Mouse (Mus musculus): ENCODE measurements around the gene Ptgdr2. TPM values are rescaled to one million over a fixed set of nuclear protein-coding genes. Genes with fewer than 3 reads are reported as not detected.

Ptgdr2 gene
- polyA plus RNA-seq, 1 experiment from 2014 or later: 0.22 TPM

DNA sequence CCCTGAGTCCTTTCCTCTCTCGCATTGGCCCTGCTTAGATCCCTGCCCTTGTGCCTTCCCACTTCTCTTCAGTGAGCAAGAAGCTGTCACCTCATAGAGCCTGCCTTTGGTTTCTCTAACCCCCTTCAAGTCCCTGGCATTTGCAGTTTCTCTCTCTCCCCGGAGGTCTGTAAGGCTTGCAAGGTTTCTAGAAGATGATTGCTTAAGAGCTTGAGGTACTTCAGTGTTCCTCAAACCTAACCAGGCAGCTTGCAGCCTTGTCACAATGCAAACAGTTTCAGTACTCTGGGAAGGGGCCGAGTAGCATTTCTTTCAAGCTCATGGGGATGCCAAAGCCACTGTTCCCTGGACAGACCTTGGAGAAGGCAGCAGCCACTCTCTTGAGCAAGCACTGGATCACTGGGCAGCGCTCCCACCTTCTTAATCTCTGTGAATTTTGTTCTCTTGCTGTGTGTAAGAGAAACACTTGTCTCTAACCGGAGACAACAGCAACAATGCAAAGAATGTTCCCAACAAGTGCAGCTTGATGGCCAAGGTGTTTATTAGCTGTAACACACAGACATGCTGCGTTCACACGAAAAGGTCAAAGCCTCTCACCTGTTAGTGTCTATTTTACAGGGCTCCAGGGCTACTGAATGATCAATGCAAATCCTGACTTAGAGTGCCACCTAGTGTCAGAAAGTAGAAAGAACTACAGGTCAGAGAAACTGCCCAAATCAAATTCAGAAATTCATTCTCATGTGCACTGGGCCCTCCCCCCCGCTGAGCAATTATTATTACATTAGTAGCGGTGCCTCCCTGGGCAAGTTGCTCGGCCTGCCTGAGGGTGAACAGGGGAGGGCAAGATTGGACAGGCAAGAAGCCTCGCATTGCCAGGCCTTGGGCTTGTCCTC lies 22.4 kb downstream of the Ptgdr2 start:
- Histone ChIP-seq H3K4me3 (replicated peaks) (no peak overlapping the region), H3K27ac (no peak overlapping the region), H3K27me3 (peaks cover 11% of the 10 kb centered on the region; the same call in 1 of the 2 replicates), H3K36me3 (no peaks in the 10 kb centered on the region), H3K4me2 (replicated peaks) (peak overlapping the region; percentile 27; the same call in 1 of the 2 replicates), H3K9ac (replicated peaks) (0 out of 2 replicates have a peak overlapping the region, but pooled peaks have one; percentile 12), H3K9me3 (no peaks in the 10 kb centered on the region), H3K4me1 (replicated peaks) (peaks cover 5% of the 10 kb centered on the region)
- peak; percentile 87 for ATAC-seq
- WGBS: 35% methylated on average over 11 of the region's 11 CpGs

DNA sequence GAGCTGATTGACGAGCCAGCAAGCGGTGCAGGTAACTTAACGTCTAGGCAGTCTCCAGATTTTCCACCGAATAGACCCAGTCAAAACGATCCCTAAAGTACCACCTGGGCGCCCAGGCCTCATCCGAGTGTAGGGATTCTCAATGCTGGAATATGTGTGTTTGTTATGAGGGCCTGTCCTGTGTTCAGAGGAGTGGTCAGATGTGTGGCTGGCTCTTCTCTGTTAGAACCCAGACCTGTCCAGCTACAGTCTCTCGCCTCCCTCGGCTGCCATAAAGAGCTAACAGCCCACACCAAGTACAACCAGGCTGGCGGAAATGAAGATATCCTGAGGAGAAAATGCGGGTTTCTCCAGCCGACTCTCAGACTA lies 23.0 kb downstream of the Ptgdr2 start:
- H3K9me3 ChIP-seq: no peaks in the 10 kb centered on the region
- no peaks in the 10 kb centered on the region for H3K36me3 ChIP-seq
- H3K4me2 ChIP-seq (replicated peaks): peak overlapping the region; percentile 27; the same call in 1 of the 2 replicates
- WGBS: 43% methylated on average over 12 of the region's 12 CpGs
- no peak overlapping the region for H3K4me3 ChIP-seq (replicated peaks)
- 0 out of 2 replicates have a peak overlapping the region, but pooled peaks have one; percentile 12 for H3K9ac ChIP-seq (replicated peaks)
- no peak overlapping the region for H3K27ac ChIP-seq
- peaks cover 5% of the 10 kb centered on the region for H3K4me1 ChIP-seq (replicated peaks)
- ATAC-seq: peak; percentile 69; the same call in 1 of the 2 replicates
- H3K27me3 ChIP-seq: peaks cover 11% of the 10 kb centered on the region; the same call in 1 of the 2 replicates

DNA sequence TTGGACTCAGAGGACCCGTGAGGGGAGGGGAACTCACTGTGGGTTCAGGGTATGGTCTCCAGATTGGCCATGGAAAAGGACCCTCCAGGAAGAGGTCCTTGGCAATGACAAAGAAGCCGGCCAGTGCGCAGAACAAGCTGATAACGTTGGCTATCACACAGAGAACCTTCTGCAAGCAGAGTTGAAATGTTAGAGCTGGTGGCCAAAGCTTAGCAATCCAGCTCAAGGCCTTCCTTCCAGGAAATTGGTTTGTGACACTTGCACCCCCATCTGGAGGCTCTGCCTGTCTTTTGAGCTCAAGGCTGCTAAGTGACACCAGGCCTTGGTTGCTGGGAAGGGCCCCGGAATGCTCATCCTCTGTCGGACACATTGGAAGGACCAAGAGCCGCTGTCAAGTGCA lies 28.8 kb downstream of the Ptgdr2 start:
- H3K27ac ChIP-seq: no peak overlapping the region
- H3K9ac ChIP-seq (replicated peaks): no peak overlapping the region
- H3K9me3 ChIP-seq: no peaks in the 10 kb centered on the region
- no peaks in the 10 kb centered on the region for H3K36me3 ChIP-seq
- no peak overlapping the region for H3K4me2 ChIP-seq (replicated peaks)
- H3K27me3 ChIP-seq: 0 out of 2 replicates have a peak, but pooled peaks cover 3% of the 10 kb centered on the region
- WGBS: 88% methylated on average over 7 of the region's 7 CpGs
- H3K4me1 ChIP-seq (replicated peaks): no peaks in the 10 kb centered on the region
- H3K4me3 ChIP-seq (replicated peaks): no peak overlapping the region
- no peak for ATAC-seq

DNA sequence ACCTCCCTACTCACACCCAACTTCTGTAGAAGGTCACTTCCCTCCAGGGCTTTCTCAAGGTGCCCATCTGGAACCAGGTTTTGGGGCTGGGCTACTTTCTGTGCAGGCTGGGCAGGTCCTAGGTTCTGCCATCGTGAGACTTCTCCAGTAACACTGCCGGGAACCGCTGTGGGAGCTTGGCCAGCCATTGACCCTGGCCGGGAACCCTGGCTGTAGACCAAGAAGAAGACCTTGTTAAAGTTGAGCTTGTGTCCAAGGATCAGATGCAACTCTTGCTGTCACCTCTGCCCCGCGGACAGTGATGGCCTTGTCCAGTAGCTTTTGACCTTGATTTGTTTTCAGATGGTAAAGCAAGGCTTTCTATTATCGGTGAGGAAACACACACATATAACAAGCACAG lies 31.6 kb downstream of the Ptgdr2 start:
- H3K27ac ChIP-seq: no peak overlapping the region
- no peaks in the 10 kb centered on the region for H3K4me1 ChIP-seq (replicated peaks)
- WGBS: 92% methylated on average over 7 of the region's 7 CpGs
- H3K4me2 ChIP-seq (replicated peaks): no peak overlapping the region
- H3K27me3 ChIP-seq: no peaks in the 10 kb centered on the region
- H3K9ac ChIP-seq (replicated peaks): no peak overlapping the region
- H3K9me3 ChIP-seq: no peaks in the 10 kb centered on the region
- H3K36me3 ChIP-seq: no peaks in the 10 kb centered on the region
- no peak overlapping the region for H3K4me3 ChIP-seq (replicated peaks)
- ATAC-seq: no peak

DNA sequence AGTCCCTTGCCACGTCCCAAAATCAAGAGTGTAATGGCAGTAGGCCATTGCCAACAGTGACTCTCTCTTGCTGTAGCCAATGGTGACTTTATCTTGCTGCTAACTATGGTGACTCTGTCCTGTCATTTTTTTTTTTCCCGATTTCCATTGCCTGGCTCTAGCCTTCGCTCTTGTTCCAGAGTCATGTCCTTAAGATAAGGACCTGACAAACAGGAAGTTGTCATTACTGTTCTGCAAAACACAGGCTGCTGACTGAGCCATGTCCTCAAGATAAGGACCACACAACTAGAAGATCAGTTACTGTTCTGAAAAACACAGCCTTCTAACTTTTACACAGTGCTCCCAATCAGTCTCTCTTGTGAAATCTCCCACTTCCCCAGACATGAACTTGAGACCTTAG lies 33.5 kb downstream of the Ptgdr2 start:
- Histone ChIP-seq H3K9ac (replicated peaks) (no peak overlapping the region), H3K4me3 (replicated peaks) (no peak overlapping the region), H3K4me2 (replicated peaks) (no peak overlapping the region), H3K4me1 (replicated peaks) (no peaks in the 10 kb centered on the region), H3K36me3 (no peaks in the 10 kb centered on the region), H3K9me3 (no peaks in the 10 kb centered on the region), H3K27me3 (no peaks in the 10 kb centered on the region), H3K27ac (no peak overlapping the region)
- ATAC-seq: no peak
- 77% methylated on average over 3 of the region's 3 CpGs for WGBS

DNA sequence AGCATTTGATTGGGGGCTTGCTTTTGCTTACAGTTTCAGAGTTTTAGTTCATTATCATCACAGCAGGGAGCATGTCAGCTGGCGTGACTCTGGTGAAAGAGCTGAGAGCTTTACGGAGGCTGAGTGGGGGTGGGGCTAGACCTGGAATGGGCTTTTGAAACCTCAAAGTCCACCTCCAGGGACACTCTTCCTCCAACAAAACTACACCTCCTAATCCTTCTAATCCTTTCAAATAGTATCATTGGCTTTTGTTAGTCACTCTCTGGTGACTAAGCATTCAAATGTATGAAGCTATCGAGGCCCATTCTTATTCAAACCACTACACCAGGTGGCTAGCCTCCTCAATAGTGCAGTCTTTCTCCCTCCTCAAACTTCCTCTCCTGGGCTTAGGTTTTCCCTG lies 35.7 kb downstream of the Ptgdr2 start:
- no peak for ATAC-seq
- Histone ChIP-seq H3K9ac (replicated peaks) (no peak overlapping the region), H3K4me2 (replicated peaks) (no peak overlapping the region), H3K4me1 (replicated peaks) (no peaks in the 10 kb centered on the region), H3K4me3 (replicated peaks) (no peak overlapping the region), H3K27ac (no peak overlapping the region), H3K36me3 (no peaks in the 10 kb centered on the region), H3K27me3 (no peaks in the 10 kb centered on the region), H3K9me3 (no peaks in the 10 kb centered on the region)
- 11% methylated on average over 3 of the region's 3 CpGs for WGBS

DNA sequence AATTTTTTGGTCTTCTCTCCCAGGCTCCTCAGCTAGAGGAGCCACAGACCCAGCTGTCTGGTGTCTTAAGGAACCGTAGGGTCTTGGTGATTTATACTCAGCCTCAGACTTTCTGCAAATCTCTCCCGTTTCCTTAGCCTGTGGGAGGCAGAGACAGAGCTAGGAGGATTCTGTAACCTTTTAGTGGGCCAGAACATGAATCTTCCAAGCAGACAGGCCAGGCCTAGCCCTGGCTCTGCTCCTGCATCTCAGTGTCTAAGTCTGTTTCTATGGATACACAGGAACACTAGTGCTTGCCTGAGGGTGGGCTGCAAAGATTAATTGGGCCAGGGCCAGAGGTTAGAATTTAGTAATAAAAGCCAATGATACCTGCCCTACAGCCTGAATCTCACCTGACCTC lies 36.2 kb downstream of the Ptgdr2 start:
- Histone ChIP-seq H3K36me3 (no peaks in the 10 kb centered on the region), H3K4me3 (replicated peaks) (no peak overlapping the region), H3K4me2 (replicated peaks) (no peak overlapping the region), H3K27ac (no peak overlapping the region), H3K9ac (replicated peaks) (no peak overlapping the region), H3K9me3 (no peaks in the 10 kb centered on the region), H3K27me3 (no peaks in the 10 kb centered on the region), H3K4me1 (replicated peaks) (no peaks in the 10 kb centered on the region)
- ATAC-seq: no peak
- WGBS: 64% methylated on average over 2 of the region's 2 CpGs

DNA sequence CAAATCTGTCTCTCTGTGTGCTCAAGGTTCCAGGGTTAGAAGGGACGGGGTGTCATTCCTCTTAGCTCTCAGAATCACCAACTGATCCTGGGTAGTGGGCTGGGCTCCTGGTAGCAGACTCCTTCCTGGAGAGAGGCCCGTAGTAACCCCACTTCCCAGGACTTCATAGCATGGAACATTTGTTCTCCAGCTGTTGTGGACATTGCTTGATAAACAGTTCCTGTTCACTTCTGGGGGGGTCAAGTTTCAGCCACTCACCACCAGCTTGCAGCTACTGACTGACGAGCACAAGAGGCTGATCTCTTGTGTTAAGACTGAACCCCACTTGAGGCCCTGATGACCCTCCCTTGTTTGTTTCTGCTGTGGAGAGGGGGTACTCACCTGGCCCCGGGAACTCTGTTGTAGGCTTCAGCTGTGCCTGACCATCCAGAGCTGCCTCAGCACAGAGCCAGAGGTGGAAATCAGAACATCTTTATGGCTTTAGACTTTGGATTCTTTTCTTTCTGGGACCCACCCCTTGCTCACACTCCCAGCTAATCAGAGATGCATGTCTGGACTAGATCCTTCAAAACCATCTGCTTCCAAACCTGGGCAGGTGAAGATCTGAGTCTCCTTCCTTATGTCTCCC lies 37.4 kb downstream of the Ptgdr2 start, which contains the start of gene Ms4a10:
Gene Ms4a10 (minus strand): TSS at position 433 of the 628 bp plus-strand sequence.
- no peak within 1 kb of the TSS for H3K27ac ChIP-seq
- H3K4me1 ChIP-seq (replicated peaks): no peaks in the 10 kb centered on the region
- whole genome bisulfite sequencing: 64% methylated on average over 4 of the region's 4 CpGs
- H3K9ac ChIP-seq (replicated peaks): no peak within 1 kb of the TSS
- no peak within 1 kb of the TSS for H3K4me2 ChIP-seq (replicated peaks)
- no peaks in the 10 kb centered on the region for H3K27me3 ChIP-seq
- no peak for ATAC-seq
- no peaks in the 10 kb centered on the region for H3K9me3 ChIP-seq
- no peaks in the 10 kb centered on the region for H3K36me3 ChIP-seq
- no peak within 1 kb of the TSS for H3K4me3 ChIP-seq (replicated peaks)

DNA sequence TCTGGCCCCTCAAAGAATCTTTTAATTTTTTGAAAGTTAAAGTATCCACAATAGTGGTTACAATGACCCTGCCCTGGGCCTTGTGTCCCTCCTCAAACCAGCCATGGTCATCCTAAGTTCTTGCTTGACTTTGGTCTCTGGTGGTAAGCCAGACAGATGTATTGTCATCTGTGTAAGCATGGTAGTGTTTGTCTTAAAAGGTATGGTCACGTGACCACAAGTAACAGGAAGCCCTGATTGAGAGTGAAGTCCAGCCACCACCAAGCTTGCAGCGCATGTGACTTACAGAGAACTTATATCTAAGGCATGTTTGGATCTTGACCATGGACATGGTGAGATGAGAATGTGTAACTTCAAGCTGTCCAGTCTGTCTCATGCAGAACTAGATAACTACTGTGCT lies 38.2 kb downstream of the Ptgdr2 start:
- Histone ChIP-seq H3K27ac (no peak overlapping the region), H3K27me3 (no peaks in the 10 kb centered on the region), H3K9me3 (no peaks in the 10 kb centered on the region), H3K4me3 (replicated peaks) (no peak overlapping the region), H3K36me3 (no peaks in the 10 kb centered on the region), H3K9ac (replicated peaks) (no peak overlapping the region), H3K4me2 (replicated peaks) (no peak overlapping the region), H3K4me1 (replicated peaks) (no peaks in the 10 kb centered on the region)
- WGBS: 78% methylated on average over 2 of the region's 2 CpGs
- ATAC-seq: no peak

DNA sequence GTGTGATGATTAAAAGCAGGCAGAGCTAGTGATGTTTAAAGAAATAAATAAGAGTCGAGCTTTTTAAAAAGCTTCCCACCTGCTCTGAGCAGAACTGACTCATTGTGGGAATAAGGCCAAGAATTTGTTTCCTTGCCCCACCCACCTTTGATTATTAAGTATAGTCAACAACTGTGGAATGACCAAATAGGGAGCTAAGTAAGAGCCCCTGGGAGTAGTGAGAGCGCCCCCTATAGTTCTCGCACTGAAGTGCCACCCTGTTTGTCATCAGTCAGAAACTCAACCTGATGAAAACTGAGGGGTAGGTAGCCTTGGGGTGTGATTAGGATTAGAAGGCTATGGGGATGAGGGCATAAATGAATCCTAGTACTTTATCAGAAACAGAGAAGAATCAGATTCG lies 39.4 kb downstream of the Ptgdr2 start:
- H3K36me3 ChIP-seq: no peaks in the 10 kb centered on the region
- H3K4me1 ChIP-seq (replicated peaks): no peaks in the 10 kb centered on the region
- no peak overlapping the region for H3K9ac ChIP-seq (replicated peaks)
- no peaks in the 10 kb centered on the region for H3K9me3 ChIP-seq
- ATAC-seq: no peak
- H3K4me2 ChIP-seq (replicated peaks): no peak overlapping the region
- H3K4me3 ChIP-seq (replicated peaks): no peak overlapping the region
- WGBS: 54% methylated on average over 4 of the region's 4 CpGs
- H3K27ac ChIP-seq: no peak overlapping the region
- H3K27me3 ChIP-seq: no peaks in the 10 kb centered on the region

- 10% methylated on average over 18 of the region's 18 CpGs for WGBS
- H3K27me3 ChIP-seq: 0 out of 2 replicates have a peak, but pooled peaks cover 5% of the 10 kb centered on the region
- H3K4me3 ChIP-seq (replicated peaks): no peak overlapping the region
- peak overlapping the region; percentile 25 for H3K4me2 ChIP-seq (replicated peaks)
- no peaks in the 10 kb centered on the region for H3K4me1 ChIP-seq (replicated peaks)
- H3K36me3 ChIP-seq: no peaks in the 10 kb centered on the region
- H3K9ac ChIP-seq (replicated peaks): 0 out of 2 replicates have a peak overlapping the region, but pooled peaks have one; percentile 36
- H3K9me3 ChIP-seq: no peaks in the 10 kb centered on the region
- no peak overlapping the region for H3K27ac ChIP-seq
- ATAC-seq: peak; percentile 63
Measured at GRCm38 (mm10) chr19:10979184-10980168, 42.5 kb downstream of the Ptgdr2 start.

All from midbrain, embryonic 13.5 days (tissue).